Mouse (Mus musculus) spleen, embryonic (tissue): Measurements from ENCODE around the gene Pnmal1.

ENCODE experiments used
- CTCF ChIA-PET: fragments of 350-600 bp; sonication (Branson Sonifier 250); formaldehyde crosslinking; loops from one replicate; lab custom pipeline; 2022; lab: Charles Lee

The Pnmal1 gene

DNA sequence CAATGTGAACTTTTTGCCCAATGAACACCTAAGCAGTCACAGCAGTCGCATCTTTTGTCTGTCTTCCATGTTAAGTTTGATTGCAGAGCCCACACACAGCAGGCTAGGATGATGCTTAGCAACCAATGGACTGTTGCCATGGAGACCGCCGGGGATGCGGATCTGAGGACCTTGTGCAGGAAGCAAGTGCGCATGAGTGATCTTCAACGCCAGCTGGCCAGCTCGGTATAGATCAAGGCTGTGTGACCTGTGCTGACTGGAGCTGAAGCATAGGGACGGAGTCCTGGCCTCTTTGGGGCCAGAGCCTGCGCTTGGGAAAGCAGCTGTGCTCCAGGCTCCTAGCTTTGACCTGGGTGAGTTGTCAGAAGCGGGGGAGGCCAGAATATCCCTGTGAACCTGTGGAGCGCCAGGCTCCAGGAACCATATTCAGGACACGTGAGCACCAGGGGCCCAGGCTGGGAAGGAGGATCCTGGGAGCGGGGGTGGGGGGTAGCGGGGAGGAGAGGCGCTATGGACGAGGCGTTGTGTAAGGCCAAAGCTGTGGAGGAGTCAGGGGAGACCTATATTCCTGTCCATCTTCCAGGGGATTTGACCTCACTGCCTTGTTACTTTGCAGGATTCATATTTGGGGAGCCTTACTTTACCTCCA is at the start of gene Pnmal1:
TSS of gene Pnmal1 (plus strand) at position 141 of the 649 bp plus-strand sequence.
- CTCF ChIA-PET = no interaction called here

DNA sequence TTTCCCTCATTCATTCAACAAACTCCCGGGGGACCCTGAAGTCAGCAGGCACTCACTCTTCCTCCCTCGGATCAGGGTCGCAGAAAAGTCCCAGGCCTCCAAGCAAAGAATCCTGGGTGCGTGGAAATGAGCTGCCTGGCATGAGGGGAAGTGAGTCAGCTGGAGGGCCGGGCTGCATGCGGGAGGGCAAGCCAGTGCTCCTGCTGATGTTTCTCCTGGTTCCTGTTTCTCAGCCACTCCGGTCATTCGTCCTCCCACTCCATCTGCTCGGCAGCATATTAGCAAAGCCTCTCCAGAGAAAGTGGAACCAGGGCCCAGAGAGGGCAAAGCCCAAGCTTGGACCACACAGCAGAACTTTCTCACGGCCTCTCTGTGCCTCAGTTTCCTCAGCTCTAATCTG is 49.6 kb upstream of the Pnmal1 start:
- CTCF ChIA-PET = no interaction called here

DNA sequence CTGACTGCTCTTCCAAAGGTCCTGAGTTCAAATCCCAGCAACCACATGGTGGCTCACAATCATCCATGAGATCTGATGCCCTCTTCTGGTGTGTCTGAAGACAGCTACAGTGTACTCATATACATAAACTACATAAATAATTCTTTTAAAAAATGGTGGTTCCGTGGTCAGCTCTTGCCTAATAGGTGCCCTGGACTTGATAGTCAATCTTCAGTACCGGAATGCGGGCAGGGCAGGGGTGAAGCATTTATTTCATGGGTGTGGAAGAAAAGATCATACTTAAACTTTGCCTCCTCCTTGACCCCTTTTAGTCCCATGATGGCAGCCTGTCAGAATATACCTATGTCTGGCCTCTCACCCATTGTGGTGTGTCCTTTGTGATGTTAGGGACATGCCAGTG is 47.6 kb upstream of the Pnmal1 start:
- CTCF ChIA-PET = interaction anchor here (0.6 kb wide), 1 partner anchor 8 kb away, joined by 10 read pairs; no protein-coding TSS in a partner anchor

DNA sequence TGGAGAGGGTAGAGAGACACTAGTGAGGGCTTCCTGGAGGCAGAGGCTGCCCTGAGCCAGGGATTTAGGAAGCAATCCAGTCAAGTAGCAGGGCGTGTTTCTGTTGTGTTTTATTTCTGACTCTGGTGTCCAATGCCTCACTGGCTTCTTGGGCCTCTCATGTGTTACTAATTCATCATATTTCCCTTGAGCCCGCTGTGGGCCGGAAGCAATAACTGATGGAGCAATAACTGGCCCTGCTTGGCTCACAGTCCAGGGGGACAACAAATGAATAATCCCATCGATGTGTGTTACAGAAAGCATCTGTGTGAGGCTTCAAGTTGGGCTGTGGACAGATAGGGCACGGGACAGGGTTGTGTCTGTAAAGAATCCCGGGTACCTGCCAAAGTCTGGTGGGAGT is 47.1 kb upstream of the Pnmal1 start:
- CTCF ChIA-PET = interaction anchor here (0.6 kb wide), 1 partner anchor 8 kb away, joined by 10 read pairs; no protein-coding TSS in a partner anchor

DNA sequence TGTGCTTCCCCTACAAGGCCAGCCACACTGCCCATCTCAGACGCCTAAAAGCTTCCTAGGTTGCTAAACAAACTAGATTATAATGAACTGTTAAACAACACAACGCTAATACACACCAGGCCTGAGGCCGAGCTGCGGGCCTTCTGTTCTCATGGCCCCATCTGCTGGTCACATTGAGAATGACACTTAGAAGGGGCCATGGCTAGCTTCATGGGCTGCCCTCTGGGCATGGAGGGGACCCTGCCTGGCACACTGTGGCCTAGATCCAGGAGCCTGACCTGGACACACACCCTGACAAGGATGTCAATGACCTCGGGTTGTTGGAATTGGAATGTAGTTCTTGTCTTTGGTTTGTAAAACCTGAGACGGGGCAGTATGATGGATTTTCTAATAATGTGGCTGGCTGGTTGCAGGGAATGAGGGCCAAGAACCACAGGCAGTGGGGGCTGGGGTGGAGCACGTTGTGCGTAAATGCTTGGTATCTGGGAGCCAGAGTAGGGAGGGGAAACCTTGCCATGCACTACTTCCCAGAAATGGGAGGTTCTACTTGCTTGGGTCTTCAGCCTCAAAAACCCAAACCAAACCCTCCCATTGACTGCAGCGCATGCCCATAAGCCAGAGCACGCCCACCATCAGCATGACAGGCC is 45.5 kb upstream of the Pnmal1 start:
- CTCF ChIA-PET = interaction anchor here (0.6 to 1.6 kb wide), 4 partner anchors 18 to 795 kb away, joined by 3 to 8 read pairs (median 5); no protein-coding TSS in a partner anchor

DNA sequence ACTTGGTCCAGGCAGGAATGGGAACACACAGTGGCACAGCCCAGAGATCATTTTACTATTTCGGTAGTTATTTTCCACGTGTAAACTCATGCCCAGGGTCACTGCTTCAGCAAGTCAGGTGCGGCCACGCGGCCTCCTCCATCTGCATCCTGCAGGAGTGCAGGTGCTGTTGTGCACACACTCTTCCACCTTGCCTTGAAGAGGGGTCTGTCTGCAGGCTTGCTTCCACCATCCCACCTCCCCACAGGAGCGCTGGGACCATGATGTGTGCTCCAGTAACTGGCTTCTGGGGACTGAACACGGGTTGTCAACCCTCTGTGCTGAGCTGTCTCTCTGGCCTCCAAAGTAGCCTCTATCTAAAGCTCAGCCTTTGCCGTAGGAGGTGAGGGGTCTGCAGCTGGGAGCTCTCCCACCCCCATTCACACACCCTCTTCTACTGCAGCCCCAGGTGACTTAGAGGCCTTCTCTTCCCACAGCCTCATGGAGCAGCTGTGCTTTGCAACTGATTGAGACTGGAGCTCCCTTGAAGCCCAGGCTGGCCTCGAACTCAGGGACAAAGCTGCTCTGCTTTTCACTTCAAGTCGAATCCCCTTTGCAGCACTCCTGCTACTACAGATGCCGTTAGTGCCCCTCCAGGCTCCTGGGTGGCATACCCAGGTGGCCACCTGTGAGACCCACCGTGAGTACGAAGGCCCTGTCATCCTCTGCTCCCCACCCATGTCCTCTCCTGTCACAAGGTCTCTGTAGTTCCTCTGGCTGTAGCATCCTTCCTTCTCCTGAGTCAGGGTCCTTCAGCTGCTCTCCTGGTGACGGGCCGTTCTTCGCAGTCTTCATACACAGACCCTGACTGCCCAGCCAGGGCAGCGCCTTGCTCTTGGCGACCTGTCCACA is 44.8 kb upstream of the Pnmal1 start:
- CTCF ChIA-PET = no interaction called here

DNA sequence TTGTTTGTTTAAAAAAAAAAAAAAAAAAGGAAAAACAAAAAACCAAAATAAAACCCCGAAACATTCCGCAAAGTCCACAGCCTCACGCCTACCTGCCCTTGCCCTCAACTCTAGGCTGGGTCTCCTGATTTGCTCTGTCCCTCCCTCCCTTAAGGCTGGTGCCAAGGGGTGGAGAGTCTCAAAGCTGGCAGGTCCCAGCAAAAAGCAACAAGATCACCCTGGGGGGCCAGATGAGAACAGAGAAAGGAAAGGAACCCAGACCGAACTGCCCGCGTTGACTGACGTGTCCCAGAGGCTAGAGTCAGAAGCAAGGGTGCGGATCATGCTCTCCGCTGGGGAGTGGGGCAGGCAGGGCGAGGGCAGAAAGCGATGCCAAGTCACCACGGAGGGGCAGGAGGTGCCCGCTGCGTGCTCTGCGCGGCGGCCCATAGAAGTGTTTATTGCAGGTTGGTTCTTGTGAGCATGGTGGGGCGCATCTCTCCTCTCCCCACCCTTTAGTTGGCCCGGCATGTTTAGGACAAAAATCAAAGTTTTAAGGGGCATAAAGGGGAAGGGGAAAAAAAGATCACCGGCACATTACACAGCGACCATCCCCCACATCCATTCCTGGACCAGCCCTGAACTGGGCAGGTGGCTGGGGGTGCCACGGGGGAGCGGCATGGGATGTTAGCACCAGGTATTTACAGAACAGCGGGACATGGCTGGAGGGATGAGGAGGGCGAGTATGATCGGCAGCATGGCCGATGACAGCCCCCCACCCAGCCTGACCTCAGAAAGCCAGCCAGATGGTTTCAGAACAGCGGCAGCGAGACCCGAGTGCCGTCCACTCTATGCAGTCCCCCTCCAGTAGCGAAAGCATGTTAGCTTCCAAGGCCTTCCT is 43.8 kb upstream of the Pnmal1 start:
- CTCF ChIA-PET = no interaction called here

DNA sequence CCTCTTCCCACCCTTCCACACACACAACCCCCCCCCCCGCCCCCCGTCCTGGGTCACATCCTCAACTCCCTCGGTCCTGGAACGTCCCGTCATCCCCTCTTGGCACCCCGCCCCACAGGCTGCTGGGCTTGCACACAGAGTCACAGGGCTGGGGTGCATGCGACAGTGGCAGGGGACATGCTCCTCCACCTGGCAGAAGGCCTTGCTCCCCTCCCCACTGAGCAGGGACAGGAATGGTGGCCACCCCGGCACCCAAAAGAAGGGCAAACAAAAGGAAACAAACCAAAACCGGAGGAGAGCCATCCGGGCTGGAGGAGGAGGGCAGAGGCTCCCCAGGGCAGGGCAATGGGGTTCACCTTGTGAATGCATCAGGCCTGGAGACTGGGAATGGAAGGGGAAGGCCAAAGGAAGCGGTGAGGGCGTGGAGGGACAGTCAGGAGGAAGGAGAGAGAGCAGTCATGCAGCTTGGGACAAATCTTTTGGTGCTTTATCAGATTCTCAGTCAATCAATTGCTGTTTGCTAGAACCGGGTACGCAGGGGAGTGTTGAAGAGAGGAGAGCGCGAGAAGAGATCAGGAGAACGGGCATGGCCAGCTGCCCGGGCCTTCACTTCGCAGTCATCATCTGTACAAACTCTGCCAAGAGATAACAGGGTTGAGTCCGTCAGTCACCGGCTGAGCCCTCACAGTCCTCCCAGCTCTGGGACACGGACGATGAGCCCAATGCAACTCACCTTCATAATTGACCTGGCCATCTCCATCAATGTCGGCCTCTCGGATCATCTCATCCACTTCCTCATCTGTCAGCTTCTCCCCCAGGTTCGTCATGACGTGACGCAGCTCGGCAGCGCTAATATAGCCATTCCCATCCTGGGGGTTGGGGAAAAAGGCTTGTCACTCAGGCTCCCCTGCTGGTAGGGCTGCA is 42.9 kb upstream of the Pnmal1 start:
- CTCF ChIA-PET = no interaction called here

DNA sequence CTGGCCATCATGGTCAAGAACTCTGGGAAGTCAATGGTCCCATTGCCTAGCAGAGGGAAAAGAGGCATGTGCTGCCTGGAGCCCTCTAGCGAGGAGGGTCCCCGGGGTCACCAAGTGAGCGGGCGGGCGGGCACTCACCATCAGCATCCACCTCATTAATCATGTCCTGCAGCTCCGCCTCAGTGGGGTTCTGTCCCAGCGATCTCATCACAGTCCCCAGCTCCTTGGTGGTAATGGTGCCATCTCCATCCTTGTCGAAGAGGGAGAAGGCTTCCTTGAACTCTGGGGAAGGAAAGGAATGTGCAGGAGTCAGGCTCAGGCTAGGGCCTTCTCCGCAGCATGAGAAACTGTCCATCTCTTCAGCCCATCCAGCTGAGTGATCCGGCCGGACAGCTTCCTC is 42.0 kb upstream of the Pnmal1 start:
- CTCF ChIA-PET = no interaction called here

DNA sequence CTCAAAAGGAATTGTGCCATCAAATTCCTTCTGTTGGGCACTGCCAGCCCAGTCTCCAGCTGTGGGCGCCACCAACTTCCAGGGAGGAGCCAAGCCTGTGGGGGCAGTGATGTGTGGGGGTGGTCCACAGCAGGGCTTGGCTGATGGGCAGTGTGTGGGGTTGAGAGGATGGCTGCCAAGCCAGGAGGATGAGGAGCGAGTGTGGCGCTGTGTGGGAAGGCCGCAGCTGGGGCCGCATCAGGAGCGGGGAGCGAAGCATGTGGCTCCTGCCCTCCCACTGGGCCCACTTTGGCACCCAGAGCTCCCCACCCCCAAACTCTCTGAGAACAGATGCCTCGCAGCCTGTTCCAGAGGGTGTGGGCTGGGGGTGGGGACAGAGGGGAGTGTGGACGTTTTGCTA is 41.5 kb upstream of the Pnmal1 start:
- CTCF ChIA-PET = no interaction called here

DNA sequence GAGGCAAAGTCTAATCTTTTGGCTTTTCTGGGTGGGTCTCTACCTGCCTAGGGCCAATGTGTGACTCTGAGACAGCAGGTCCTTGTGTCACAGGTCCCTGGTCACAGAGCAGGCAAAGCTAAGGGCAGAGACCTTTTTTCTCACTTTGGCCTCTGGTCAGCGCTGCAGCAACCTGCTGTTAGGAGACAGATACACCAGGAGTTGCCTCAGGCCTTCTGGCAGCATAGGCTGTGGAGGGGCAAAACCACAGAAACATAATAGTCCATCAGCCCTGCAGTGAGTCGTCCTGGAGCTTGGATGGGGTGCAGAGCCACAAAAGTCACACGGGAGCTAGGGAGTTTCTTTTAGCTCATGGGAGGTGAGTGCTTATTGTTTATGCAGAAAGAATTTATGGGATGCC is 40.8 kb upstream of the Pnmal1 start:
- CTCF ChIA-PET = interaction anchor here (0.6 to 1.0 kb wide), 2 partner anchors 13 to 24 kb away, joined by 3 read pairs; no protein-coding TSS in a partner anchor

DNA sequence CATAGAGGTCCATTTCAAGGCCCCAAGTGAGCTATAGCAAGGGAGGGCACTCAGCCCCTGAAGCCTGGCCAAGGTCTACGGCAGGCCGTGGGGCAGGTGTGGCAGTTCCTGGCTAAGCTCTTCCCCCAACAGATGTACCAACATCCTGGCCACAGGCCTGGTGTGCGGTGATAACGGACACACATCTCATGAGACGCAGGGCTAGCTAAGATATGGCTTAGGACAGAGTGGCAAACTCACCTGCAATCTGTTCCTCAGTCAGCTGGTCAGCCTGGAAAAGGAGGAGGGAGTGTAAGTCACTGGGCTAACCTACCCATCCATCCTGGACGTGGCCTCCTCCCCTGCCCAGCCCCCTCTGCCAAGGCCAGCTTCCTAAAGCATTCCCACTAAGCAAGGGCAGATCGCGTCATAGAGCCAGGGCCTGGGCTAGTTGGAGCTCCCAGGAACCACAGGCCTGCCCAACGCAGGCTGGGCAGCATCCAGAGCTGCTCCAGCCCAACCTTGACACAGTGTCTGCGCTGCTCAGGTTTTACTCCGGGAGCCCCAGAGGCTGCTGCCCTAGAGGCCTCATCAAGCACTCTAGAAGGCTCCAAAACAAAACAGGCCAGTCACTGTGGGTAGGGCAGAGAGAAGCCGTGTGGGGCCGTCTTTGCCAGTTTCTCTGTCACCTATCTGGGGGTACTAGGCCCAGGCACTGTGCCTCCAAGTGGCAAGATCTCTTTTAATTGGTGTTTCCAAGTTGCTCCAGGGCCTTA is 39.9 kb upstream of the Pnmal1 start:
- CTCF ChIA-PET = interaction anchor here (0.6 to 1.0 kb wide), 3 partner anchors 7 to 25 kb away, joined by 3 to 10 read pairs (median 3); no protein-coding TSS in a partner anchor

DNA sequence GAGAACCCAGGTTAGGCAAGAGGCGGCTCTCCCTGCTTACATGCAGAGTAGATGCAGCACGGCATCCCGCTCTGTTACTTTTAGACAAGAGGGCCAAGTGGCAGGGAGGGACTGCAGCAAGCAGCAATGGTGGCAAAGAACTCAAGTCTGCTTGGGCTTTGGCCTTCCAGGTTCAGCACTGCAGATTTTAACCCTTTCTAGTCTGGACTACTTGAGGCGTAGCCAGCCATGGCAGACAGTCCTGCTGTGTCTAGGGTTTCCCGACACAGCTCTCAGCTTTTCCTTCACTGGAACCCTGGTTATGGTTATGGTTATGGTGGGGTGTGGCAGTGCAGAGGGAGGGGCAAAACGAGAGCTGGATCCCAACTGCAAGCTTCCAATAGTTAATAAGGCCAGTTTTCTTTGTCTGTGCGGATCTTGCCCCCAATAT is 39.3 kb upstream of the Pnmal1 start:
- CTCF ChIA-PET = interaction anchor here (0.7 kb wide), 1 partner anchor 8 kb away, joined by 10 read pairs; no protein-coding TSS in a partner anchor

DNA sequence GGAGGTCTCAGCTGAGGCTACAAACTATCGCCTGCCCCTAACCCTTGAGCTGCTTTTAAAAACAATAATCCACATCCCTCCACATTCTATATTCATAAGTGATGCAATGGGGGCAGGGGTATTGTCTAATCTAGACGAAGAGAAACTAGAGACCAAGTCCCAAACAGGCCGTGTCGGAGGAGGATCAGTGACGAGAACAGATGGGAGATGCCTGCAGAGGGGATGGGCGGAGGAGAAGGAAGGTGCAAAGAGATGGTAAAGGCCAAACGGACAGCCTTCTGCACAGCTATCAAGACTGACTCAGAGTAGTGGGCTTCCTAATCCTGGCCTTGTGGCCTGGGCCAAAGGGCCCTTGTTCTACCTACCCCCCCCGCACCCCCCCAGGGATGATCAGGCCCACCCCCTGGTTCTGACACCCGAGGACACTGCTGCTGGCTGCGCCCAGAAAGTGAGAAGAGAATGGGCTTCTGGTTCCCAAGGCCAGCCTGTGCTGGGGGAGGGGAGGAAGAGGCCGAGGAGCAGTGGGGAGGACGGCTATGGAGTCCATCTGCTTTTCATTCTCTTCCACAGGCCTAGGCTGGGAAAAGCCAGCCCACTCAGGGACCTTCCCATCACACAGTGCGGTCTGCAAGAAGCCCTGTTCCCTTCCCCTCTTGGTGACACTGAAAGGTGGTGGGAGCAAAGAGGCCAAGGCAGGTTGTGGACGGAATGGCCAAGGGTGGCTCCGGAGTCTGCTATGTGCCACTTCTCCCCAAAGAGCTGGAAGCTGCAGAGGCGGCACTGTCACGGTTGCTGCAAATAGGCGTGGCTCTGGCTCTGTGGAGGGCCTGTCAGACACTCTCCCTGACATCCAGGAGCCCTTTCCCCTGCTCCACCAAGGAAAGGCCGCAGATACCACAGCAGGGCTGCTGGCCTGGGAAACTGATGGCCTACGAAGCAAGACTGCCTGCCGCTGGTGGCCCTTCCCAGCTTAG is 38.4 kb upstream of the Pnmal1 start:
- CTCF ChIA-PET = no interaction called here

DNA sequence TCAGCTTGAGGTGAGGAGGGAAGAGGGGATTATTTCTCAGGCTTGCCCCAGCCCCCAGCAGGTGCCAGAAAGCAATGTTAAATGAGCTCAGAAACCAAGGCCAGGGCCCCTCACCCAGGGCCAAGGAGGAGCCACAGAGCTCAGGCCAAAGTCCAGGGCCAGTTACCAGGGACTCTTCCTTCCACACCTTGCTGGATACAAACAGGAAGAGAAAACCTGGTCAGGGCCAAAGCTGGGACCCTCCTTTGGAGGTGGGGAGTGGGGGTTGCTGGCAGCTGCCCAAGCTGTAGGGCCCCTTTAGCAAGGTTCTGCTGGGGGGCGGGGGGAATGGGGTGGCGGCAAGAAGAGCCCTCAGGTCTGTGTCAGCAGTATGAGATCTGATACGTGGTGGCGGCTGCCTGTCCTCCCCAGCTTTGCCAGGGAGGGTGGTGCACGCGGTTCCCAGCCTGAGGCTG is 37.6 kb upstream of the Pnmal1 start:
- CTCF ChIA-PET = no interaction called here

DNA sequence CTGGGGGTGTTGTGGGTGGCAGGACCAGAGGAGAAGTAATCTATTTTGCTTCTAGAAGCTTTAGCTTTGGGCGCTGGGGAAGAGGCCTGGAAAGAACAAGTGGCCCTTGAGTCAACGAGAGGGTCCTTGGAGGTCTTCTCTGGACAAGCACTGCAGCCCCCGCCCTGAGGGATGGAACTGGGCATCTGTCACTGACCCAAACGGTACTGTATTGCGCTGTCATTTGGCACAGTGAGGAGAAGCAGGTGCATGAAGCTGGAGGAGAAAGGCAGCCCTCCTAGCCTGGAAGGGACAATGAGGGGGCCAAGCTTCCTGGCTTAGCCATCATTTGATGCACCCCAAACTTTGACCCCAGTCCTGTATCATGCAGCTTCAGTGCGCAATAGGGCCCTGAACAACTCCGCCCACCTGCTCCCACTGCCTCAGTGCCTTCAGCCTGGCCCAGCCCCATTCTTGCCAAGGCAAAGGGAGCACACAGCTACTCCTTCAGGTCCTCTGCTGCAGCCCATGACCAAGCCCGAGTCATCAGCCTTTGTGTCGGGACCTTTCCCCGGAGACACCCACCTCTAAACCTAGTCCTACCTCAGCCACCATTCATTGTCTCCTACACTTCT is 37.0 kb upstream of the Pnmal1 start:
- CTCF ChIA-PET = no interaction called here
